Mouse (Mus musculus): ENCODE data around the gene Hfe2.
A peak's percentile ranks its signal among the peaks of the same experiment; 100 is the strongest.
"Not testable (repeated sequence)": the region's sequence is repeated elsewhere in the genome, so short reads cannot be mapped to it uniquely, and the experiment has no call there.

Gene Hfe2

DNA sequence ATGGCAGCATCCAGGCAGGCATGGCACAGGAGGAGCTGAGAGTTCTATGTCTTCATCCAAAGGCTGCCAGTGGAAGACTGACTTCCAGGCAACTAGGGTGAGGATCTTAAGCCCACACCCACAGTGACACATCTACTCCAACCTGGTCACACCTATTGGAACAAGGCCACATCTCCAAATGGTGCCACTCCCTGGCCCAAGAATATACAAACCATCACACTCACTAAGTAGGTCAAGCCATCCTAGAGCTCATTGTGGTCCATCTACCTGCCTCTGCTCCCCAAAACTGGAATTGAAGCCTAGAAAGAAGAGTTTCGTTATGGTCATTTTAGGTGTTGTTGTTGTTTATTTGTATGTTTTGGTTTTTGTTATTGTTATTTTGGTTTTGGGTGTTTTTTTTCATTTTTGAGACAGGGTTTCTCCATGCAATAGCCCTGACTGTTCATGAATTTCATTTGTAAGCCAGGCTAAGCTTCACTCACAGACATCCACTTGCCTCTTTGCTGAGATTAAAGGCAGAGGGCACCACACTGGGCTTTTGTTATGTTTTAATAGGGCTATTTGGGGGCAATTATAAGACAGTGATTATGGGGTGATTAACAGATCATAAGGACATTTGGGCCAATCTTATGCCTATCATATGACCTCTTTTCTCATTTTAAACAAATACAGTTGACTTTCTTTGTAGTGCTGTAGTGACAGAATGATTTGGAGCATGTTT lies 29.3 kb upstream of the Hfe2 start:
- DNase-seq (ENCODE audit: extremely low spot score, low read depth, low spot score): no peak

DNA sequence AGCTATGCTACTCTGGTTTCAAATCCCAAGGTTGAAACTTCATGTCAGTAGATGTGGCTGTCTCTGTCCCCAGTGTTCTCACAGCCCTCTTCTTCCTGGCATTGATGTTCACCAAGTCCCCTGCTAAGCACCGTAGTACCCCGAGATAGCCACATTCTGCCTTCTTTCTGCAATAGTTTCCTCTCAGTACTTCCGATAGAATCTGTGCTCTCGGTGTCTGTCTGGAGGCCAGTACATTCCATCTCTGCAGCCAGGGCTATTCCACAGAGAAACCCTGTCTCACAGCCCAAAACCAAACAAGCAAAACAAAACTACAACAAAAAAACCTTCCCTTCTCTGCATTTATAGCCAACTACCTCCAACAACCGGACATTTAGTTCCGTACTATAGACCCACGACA lies 28.8 kb upstream of the Hfe2 start:
- DNase-seq (ENCODE audit: extremely low spot score, low read depth, low spot score): no peak

DNA sequence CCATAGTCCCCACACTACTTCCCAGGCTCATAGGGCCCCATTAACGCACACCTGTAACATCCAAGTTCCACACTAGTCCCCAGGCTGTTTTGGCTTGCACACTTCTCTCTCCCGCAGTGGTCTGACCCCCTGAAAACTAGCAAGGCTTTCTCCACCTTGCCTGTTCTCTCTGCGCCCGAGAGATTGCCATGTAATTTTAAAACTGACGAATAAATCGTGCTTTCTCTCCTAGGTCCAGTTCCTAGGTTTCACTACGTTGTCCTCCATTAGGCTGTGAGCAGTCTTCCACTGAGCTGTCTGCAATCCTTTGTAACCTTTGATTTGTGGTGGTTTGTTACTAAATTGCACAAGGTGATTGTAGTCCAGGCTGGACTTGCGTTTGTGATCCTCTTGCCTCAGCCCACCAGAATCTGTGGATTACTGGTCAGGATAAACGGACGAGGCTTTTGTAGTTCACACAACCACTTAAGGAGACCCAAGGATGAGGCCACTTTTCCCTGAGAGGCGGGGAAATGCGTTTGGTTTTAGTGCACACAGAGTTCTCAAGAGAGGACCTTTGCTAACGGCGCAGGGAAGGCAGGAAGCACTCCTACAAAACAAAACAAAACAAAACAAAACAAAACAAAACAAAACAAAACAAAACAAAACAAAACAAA lies 28.2 kb upstream of the Hfe2 start:
- DNase-seq (ENCODE audit: extremely low spot score, low read depth, low spot score): not testable (repeated sequence)

DNA sequence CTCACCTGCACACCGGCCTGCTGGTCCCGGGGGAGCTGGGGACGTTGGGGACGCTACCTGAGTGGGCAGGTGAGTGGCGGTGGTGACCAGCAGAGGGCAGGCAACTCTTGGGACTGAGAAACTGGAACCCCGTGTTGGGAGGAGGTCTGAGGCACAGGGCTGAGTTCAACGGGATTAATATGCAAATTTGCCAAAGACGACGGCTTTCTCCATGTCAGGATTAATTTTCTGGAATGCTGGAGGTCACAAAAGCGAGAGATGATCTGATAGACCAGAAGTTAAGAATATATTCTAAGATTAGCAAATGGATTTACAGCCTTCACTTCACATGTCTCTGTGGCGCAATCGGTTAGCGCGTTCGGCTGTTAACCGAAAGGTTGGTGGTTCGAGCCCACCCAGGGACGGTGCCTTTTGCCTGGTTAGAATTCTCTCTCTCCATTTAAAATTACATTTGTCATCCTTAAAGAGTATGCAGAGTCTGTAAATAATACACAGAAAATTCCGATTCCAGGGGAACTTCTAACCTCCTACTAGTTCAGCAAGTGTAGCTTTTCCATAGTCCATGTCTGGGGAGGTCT lies 27.4 kb upstream of the Hfe2 start:
- peak; percentile 75 for DNase-seq (ENCODE audit: extremely low spot score, low read depth, low spot score)

DNA sequence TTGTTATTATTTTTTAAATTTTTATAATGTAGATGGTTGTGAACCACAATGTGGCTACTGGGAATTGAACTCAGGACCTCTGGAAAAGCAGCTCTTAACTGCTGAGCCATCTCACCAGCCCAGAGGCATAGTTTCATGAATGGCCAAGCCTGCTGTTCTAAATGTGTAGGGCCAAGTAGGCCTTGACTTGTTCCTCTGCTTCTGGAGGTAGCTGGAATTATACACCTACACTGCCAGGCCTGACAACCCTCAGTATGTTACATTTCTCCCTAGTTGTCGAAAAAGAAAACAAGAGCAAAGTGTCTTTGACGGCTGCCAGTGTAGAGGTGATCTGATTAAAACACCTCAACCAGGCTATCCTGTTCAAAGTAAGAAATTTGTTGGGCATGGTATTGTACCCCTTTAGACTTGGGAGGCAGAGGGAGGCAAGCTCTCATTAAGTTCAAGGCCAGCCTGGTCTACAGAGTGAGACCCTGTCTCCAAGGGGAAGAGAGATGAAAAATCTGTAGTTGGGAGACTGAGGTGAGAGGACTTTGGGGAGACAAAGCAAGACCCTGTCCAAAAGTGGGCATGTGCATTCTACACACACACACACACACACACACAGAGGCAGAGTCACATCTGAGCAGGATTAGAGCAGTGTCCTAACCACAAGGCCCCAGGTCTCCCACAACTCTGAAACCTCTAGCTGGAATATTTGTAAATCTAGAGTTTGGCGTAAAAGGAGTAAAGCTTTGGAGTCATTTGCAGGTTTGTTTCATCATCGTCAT lies 26.3 kb upstream of the Hfe2 start:
- DNase-seq (ENCODE audit: extremely low spot score, low read depth, low spot score): no peak

DNA sequence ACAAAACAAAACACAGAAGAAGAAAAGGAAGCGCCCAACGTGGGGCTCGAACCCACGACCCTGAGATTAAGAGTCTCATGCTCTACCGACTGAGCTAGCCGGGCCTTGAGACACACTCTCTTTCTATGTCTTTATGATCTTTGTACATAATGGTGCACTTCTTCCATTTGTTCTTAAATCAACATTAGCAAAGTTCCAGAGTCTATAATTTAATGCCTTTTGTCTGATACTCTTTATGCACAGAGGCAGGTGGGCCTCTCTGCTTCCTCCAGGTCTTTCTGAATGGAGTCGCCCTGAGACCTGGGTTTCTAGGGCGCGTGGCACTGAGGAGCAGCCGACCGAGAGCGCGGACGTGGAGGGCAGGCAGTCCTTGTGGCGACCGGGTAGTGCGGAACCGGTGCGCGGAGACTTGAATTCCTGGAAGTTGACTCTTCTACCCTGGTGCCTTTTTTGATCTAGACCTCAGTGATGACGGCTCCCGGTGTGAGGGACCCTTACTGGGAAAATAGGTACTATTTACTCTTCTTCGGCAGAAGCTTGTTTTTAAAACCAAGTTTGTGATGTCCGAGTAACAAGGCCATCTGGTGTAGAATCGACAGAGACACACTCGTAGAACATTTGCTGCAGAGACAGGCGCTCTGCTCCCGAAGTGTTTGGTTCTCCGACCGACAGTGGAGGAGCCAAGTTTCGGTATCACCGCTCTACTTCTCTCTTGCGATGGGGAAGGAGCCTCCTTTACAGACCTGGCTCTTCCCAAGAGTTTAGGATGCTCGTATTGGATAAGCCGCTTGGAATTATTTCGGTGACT lies 25.3 kb upstream of the Hfe2 start:
- peak; percentile 90 for DNase-seq (ENCODE audit: extremely low spot score, low read depth, low spot score)

DNA sequence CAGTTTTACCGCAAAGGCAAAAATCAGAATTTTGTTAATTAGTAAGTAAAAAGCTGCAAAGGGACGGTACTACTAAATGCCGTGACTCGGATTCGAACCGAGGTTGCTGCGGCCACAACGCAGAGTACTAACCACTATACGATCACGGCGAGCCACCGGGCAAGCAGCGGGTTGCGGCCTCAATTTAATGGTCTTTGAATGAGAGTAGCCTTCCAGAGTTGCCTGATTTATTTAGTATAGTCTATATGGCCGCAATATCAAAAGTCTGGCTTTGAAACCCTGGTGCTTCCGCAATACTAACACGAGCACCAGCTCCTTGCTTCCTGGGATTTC lies 24.7 kb upstream of the Hfe2 start:
- DNase-seq (ENCODE audit: extremely low spot score, low read depth, low spot score): no peak

DNA sequence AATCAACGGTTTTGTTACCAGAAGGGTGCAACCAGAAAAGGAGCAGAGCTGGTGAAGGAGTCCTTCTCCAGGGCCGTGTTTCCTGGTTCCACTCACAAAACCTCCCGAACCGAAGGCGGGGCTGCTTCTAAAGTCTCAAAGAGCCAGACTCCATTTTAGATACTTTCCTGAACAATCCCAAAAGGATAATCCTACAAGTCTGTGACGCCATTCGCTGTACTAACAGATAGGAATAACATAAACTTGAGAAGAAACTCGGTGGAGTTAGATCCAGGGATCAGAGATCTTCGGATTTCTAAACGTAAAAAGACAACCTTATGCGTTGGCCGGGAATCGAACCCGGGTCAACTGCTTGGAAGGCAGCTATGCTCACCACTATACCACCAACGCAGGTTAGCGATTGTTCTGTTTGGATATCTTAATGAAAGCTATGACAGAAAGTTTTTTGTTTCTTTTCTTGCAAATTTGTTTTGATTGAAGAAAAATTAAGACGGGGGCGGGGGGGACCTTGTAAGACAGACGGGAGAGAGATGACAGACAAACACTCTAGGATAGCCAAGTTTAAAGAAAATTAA lies 24.2 kb upstream of the Hfe2 start:
- DNase-seq (ENCODE audit: extremely low spot score, low read depth, low spot score): peak; percentile 94

DNA sequence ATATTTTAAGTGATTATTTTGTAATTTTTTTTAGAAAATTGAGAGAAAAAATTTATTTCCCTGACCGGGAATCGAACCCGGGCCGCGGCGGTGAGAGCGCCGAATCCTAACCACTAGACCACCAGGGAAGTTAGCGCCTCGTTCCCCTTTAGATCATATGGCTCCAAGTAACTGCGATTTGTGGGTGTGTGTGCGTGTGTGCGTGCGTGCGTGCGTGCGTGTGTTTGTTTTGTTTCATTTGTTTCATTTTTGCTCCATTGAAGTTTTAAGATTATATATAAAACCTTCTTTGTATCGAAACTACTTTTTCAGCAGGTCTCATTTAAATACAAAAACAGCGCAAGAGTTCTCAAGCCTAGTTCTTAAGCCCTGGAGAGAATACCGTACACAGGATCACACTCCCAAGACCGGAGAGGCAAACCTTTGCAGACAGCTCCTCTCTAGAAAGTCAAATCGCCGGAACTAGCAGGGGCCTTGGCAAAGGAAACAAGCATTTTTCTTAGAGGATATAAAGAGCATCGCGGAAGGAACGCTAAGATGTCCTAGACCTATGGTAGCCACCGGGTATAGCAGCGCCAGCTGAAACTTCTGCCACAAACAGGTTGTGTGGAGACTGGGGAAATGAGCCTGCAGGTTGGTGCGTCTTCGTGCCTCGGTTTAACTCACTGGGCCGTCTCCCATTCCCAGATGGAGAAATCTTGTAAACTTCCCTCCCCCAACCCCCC lies 23.4 kb upstream of the Hfe2 start:
- DNase-seq (ENCODE audit: extremely low spot score, low read depth, low spot score): peak; percentile 89

DNA sequence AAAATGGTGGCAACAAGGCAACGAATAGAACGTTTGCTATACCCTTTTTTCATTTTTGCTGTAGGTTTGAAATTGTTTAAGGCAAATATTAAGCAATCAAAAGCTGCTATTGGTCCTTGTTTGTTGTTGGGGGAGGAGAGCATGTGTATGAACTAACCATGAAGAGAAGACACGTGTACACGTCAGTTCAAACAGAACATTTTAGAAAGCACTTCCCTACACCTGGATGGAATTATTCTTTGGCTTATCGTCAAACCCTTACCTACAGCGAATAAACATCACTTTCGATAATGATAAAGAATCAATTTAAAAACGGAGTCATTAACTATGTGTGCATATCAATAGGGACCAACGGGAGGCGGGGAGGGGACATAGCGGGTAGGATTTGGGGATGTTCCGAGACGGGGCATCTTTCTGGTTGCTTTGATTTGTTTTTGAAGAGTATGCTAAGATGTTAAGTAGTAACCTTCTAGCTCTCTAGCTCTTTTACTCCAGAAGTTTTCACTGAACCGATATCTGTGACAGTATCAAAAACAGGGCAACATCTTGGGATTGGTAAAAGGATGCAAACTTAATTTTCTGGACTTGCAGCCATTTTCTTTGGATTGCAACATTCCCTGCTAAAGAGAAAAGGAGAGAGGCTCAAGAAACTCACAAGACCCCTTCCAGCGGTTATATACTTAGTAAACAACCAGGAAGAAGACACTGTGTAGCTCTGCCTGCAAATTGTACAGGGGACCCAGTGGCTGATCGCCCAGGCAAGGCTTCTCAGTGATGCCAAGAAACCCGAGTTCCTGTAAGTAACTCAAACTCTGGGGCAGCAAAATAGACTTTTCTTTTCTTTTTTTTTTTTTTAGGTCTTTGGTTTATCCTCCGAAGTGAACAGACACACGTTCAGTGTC lies 22.5 kb upstream of the Hfe2 start:
- no peak for DNase-seq (ENCODE audit: extremely low spot score, low read depth, low spot score)

DNA sequence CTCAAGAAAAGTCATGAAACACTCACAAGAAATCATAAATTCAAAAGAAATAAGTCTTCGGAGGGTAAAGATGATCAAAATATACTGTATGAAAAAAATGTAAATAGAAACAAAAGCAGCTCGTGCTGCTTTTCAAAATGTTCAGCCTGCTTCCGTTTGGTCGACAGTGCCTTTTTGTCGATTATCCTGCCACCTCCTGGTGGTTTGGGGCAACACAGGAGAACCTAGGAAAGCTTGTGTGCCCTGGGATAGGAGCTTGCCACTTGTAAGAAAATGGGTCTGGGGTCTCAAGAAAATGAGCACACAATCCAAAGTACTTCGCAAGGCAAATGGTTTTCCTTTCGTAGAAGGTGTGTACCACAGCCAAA lies 21.9 kb upstream of the Hfe2 start:
- peak; percentile 88 for DNase-seq (ENCODE audit: extremely low spot score, low read depth, low spot score)

DNA sequence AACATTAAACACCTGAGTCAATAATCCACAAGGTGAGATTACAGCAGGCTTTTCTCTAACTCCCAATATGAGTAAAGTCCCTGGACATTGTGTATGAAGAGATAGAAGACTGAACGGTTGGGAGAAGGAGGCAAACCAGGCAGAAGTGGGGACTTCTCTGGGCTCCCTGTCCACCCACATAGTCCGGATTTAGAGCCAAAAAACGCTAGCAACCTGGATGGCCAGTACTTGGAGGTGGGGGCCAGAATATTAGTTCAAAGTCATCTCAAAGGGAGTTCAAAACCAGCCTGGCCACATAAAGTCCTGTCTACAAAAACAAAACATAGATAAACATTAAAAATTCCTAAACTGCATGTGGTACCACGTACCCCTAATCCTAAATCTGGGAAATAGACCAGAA lies 21.0 kb upstream of the Hfe2 start:
- no peak for DNase-seq (ENCODE audit: extremely low spot score, low read depth, low spot score)

DNA sequence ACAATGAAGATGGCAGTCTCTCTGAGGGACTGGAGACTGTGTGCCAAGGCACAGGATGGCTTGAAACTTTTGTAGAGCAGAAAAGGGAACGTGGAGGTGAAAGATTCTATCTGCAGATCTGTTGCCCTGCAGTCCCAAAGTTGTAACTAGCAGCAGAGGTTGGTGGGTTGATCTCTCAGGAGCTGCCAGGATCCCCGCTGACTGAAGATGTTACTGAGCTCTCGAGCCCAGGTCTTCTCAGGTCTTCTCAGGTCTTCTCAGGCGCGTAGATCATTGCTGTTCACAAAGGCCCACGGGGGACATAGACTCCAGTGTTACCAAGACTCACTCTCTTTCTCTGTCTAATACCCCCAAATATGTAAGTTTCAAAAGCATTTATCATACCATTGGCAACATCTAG lies 20.0 kb upstream of the Hfe2 start:
- no peak for DNase-seq (ENCODE audit: extremely low spot score, low read depth, low spot score)

DNA sequence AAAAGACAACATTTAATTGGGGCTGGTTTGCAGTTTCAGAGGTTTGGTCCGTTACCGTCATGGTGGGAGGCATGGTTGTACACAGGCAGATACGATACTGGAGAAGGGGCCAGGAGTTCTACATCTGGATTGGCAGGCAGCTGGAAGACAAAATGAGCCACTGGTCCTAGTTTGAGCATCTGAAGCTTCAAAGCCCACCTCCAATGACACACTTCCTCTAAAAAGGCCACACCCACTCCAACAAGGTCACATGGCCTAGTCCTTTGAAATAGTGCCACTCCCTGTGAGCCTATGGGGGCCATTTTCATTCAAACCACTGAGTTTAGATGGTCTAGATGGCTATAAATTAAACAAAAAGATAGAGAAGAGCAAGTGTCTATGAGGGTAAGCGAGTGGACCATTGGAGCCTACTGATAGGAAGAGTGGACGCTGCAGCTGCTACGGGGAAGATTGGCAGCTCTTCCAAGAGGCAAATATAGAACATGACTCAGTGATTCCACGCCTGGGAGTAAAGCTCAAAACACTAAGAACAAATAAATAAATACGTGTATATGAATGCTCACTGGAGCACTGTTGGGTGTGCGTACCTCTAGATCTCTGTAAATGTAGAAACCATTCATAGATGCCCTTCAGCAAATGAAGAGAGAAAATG lies 18.4 kb upstream of the Hfe2 start:
- DNase-seq (ENCODE audit: extremely low spot score, low read depth, low spot score): no peak

DNA sequence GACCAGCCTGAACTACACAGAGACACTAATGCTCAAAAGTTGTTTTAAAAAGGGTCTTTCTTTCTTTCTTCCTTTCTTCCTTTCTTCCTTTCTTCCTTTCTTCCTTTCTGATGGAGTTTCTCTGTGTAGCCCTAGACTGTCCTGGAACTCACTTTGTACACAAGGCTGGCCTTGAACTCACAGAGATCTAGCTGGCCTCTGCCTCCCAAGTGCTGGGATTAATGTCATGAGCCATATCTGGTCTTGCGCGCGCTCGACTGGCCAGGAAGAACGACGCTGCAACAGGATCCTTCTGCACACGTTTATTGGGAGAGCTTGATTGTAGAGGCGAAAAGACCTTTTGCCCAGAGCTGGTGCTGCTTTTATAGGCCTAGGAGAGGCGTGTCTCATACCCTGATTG lies 17.0 kb upstream of the Hfe2 start:
- DNase-seq (ENCODE audit: extremely low spot score, low read depth, low spot score): not testable (repeated sequence)

DNA sequence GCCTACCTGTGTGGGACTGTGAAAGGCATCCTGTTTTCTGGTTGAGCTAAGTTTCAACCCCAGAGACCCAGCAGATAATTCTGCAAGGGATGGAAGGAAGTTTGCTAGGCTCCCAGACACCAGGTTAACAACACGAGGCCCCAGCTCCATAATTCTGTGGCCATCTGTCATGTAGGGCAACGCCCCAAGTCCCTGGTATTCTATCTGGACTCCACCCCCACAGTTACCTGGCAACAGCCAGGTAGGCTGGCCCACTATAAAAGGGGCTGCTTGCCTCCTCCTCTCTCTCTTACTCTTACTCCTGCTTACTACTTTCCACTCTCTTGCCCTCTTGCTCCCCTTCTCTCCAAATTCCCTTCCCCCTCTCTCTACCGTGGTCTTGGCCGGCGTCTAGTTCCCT lies 4.8 kb upstream of the Hfe2 start:
- no peak for DNase-seq (ENCODE audit: extremely low spot score, low read depth, low spot score)

DNA sequence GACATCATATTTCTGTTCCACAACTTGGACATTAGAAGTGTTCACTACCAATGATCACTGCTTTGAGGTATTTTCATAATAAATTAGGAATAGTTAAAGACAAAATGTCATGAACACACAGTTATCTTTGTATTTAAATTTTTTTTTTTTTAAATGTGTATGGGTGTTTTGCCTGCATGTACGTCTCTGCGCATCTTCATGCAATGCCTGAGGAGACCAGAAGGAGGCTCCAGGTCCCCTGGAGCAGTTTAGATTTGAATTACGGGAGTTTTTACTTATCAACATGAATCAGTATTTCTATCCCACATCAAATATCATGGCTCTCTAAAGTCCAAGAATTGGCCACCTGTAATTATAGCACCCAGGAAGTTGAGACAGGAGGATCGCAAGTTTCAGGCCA lies 2.8 kb upstream of the Hfe2 start:
- DNase-seq (ENCODE audit: extremely low spot score, low read depth, low spot score): no peak

DNA sequence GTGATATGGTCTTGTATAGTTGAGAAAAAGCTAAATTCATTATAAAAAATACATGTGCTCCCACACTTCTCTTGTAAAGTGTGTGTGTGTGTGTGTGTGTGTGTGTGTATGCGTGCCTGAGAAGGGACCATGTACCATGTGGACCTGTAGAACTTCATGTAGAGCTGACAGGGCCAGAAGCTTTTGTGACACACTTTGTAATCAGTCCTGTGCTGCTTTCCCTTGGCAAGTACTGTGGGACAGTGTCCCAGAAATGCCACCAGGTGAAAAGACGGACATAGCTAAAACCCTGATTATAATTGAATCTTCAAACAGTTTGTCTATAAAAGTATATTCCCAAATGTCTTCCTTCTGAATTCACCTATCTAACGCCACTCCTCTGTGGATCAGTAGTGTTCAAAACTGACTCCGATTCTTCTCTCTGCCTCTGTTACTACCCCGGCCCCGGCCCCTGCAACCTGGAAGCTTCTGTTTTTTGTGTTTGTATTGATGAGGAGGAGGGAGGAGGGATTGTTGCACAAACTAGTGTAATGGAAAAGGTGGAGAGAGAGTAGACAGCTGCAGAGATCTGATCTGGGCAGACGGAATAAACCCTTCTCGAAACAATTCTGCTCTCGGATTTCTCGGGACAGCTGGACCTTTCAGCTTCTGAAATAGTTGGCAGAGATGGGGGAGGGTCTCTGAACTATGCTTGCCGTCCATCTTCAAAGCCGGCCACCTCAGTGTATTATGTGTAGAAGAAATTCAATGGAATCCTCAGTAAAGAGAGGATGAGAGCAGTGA lies 753 bp upstream of the Hfe2 start:
- DNase-seq (ENCODE audit: extremely low spot score, low read depth, low spot score): no peak

Data from hindlimb bud, embryonic 11.5 days (tissue).